Mouse (Mus musculus) MEL (cell line): ENCODE measurements around the gene Galns.

Experiments
- CTCF ChIP-seq, 3 experiments: IDR thresholded peaks in 2 of 3; conservative IDR thresholded peaks in 1 of 3; 2 replicates each; pipeline ENCODE4 v1.5.1; 2011 to 2012; ENCODE audit warnings: low read length in 3 of 3, low read depth in 2 of 3, mild to moderate bottlenecking in 2 of 3, improper control_type of control experiment in 1 of 3, inconsistent platforms in 1 of 3, mixed read lengths in 1 of 3, moderate library complexity in 1 of 3; ENCODE audit not compliant: control insufficient read depth in 1 of 3, insufficient read depth in 1 of 3, poor library complexity in 1 of 3, severe bottlenecking in 1 of 3
- EP300 ChIP-seq, 2 experiments: IDR thresholded peaks; 2 replicates each; pipeline ENCODE4 v1.6.1; 2011; ENCODE audit warnings: improper control_type of control experiment in 2 of 2, low read length in 2 of 2, low read depth in 1 of 2, mild to moderate bottlenecking in 1 of 2
- GATA1 ChIP-seq: IDR thresholded peaks from 2 replicates; pipeline ENCODE4 v1.6.1; 2011; ENCODE audit warnings: low read depth, low read length, improper control_type of control experiment
- MAFK ChIP-seq: IDR thresholded peaks from 2 replicates; pipeline ENCODE4 v1.6.1; 2011; ENCODE audit warnings: low read depth, mild to moderate bottlenecking, low read length, improper control_type of control experiment, borderline replicate concordance
- MAZ ChIP-seq: IDR thresholded peaks from 2 replicates; pipeline ENCODE4 v1.6.1; 2012; ENCODE audit warnings: low read depth, mild to moderate bottlenecking, inconsistent platforms, low read length, improper control_type of control experiment
- NELFE ChIP-seq: IDR thresholded peaks from 2 replicates; pipeline ENCODE4 v1.6.1; 2011; ENCODE audit warnings: low read depth, low read length, improper control_type of control experiment
- POLR2A ChIP-seq, 2 experiments: IDR thresholded peaks; 2 replicates each; pipeline ENCODE4 v1.6.1; 2011 to 2012; ENCODE audit warnings: low read length in 2 of 2, mild to moderate bottlenecking in 2 of 2, control low read depth in 1 of 2, improper control_type of control experiment in 1 of 2, low read depth in 1 of 2, moderate library complexity in 1 of 2; ENCODE audit not compliant: control insufficient read depth in 1 of 2, insufficient read depth in 1 of 2, poor library complexity in 1 of 2
- RAD21 ChIP-seq: IDR thresholded peaks from 2 replicates; pipeline ENCODE4 v1.6.1; 2011; ENCODE audit warnings: mild to moderate bottlenecking, low read depth, low read length, improper control_type of control experiment
- ZC3H11A ChIP-seq: IDR thresholded peaks from 2 replicates; pipeline ENCODE4 v1.6.1; 2012; ENCODE audit warnings: low read depth, mild to moderate bottlenecking, inconsistent platforms, low read length, improper control_type of control experiment
- ZKSCAN1 ChIP-seq: IDR thresholded peaks from 2 replicates; pipeline ENCODE4 v1.6.1; 2012; ENCODE audit warnings: low read depth, mild to moderate bottlenecking, inconsistent platforms, low read length, improper control_type of control experiment, moderate library complexity
- ZMIZ1 ChIP-seq: IDR thresholded peaks from 2 replicates; pipeline ENCODE4 v1.6.1; 2012; ENCODE audit warnings: low read depth, mild to moderate bottlenecking, inconsistent platforms, low read length, improper control_type of control experiment, moderate library complexity

- TF ChIP-seq EP300 (IDR thresholded peaks at IDR 0.05; ENCODE audit: low read depth in 1 of 2, low read length in 2 of 2) (no peak), ZKSCAN1 (no peak), CTCF (IDR thresholded peaks at IDR 0.05 in 2 of 3, conservative IDR thresholded peaks at IDR 0.05 in 1 of 3; ENCODE audit: control insufficient read depth in 1 of 3, insufficient read depth in 1 of 3, low read depth in 2 of 3, low read length in 3 of 3, poor library complexity in 1 of 3, severe bottlenecking in 1 of 3) (no peak), ZC3H11A (no peak), MAFK (no peak), GATA1 (no peak), POLR2A (IDR thresholded peaks at IDR 0.05; ENCODE audit: control insufficient read depth in 1 of 2, insufficient read depth in 1 of 2, low read depth in 1 of 2, low read length in 2 of 2, poor library complexity in 1 of 2) (no peak; a peak in 1 of 4 replicates), ZMIZ1 (no peak), RAD21 (no peak), NELFE (no peak), MAZ (no peak)
Observed at GRCm38 (mm10) chr8:122654768-122655167, 43.5 kb upstream of the Galns start.
